Mouse (Mus musculus) brain, embryonic 14.5 days (tissue): ENCODE measurements around the gene Gm17349. TPM values are rescaled to one million over a fixed set of nuclear protein-coding genes. Genes with fewer than 3 reads are reported as not detected.

Experiments used
- DNase-seq: peaks from one replicate; pipeline ENCODE4 v3.0.0-alpha.2; 2011; ENCODE audit warnings: low read depth
- CTCF ChIP-seq: fragments of 200-500 bp; IDR thresholded peaks from 2 replicates; pipeline ENCODE4 v1.5.1; 2012; ENCODE audit warnings: inconsistent platforms, mild to moderate bottlenecking, moderate library complexity, borderline replicate concordance; ENCODE audit not compliant: insufficient read depth, insufficient read length; ENCODE audit errors: extremely low read depth
- POLR2A ChIP-seq: fragments of 200-500 bp; IDR thresholded peaks from 2 replicates; pipeline ENCODE4 v1.6.1; 2012; ENCODE audit warnings: mild to moderate bottlenecking, inconsistent platforms, borderline replicate concordance; ENCODE audit not compliant: poor library complexity, insufficient read depth, insufficient read length, severe bottlenecking; ENCODE audit errors: extremely low read depth
- polyA plus RNA-seq: library from polyadenylated mRNA; depleted of rRNA; stranded (reverse); fragments of >200 nt; gene quantifications from 2 replicates; pipeline ENCODE4 v1.2.3, GENCODE M21; 2012

Gm17349 gene
- polyA plus RNA-seq, 1 experiment: not detected

DNA sequence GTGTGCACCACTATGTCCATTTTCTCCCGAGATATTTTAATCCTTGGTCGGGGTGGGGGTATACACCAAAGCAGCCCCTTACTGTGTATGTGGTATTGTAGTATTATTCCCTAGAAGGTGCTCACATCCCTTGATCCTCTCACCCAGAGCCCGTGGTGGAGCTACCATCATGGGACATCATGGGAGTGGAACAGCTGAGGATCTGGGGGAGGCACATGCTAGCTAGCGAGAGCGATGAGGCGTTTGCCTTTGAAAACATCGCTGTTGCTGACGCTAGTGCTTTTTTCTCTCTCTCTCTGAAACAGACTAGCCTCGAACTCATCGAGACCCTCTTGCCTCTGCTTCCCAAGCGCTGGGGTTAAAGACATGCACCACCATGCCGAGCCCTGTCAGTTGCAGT is 11.5 kb upstream of the Gm17349 start:
- DNase-seq: no peak
- TF ChIP-seq CTCF (no peak), POLR2A (no peak)

DNA sequence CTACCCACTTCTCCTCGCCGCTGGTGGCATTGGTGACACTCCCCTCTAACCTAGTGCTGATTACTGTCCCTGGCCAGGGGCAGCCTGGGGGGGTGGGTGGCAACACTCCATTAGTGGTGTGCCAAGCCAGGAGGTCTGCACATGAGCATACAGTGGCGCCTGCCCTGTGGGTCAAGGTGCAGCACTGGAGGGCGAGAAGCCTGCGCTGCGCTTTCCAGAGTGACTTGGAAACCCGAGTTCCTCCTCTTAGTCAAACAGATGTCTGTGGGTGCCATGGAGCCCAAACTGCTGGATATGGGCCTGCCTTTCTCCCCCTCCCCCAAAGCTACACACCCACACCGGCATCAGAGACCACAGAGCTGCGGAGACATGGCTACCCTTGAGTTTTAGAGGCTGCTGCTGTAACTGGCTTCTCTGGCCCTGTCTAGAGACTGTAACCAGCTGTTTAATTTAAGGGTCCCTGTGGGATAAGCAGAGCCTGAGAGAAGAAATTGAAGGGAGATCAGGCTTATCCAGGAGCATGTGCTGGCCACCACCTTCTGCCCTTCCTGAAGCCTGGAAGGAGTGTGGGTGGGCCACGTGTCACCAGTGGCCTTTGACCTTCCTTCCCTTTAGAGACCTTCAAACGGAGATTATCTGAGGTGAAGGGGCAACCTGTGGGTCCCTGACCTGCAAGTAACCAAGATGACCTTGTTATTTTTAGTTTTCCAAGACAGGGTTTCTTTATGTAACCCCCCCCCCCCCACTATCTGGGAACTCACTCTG is 10.9 kb upstream of the Gm17349 start:
- no peak for DNase-seq
- no peak for TF ChIP-seq CTCF

- DNase-seq: peak; percentile 90
- TF ChIP-seq CTCF (no peak), POLR2A (no peak)
These were observed 10.1 kb upstream of the Gm17349 start for GRCm38 (mm10) chr15:99715361-99715865.

DNA sequence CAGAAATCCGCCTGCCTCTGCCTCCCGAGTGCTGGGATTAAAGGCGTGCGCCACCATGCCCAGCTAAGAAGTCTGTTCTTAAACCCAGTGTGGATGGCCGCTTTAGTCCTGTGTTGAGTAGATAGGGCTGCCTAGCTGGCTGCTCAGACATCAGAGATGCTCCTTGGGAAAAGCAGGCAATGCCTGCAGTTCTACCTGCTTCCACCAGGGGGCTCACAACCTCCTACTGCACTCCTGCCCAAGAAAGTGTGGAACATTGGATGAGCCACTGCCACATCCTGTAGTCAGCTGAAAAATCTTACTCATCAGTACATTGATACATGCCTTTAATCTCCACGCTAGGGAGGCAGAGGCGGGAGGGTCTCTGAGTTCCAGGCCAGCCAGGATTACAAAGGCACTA is 9.6 kb upstream of the Gm17349 start:
- TF ChIP-seq CTCF: peak; percentile 96
- TF ChIP-seq POLR2A: no peak

GRCm38 (mm10) chr15:99714206-99714605 is 8.9 kb upstream of the Gm17349 start:
- no peak for DNase-seq
- TF ChIP-seq CTCF (no peak), POLR2A (no peak)

More for the DNA sequence above, 9.6 kb upstream of the Gm17349 start:
- DNase-seq: peak; percentile 91

DNA sequence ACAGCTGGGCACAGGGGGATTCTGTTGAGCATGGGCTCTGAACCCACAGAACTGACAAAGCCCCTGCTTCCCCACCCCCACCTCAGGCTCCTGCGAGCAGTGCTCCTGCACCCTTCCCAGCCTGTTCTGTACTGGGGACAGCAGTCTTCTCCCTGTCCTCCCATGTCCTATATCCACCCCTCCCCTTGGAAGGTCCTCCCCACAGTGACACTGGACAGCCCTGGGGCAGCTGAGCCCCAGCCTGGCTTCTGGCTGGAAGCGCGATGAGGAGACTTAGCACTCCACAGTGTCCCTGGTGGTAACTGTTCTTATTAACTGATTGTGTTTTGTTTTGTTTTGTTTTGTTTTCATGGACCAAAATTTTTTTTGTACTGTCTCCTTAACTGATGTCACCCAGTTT is 8.3 kb upstream of the Gm17349 start:
- TF ChIP-seq POLR2A (no peak), CTCF (no peak)
- peak; percentile 5 for DNase-seq

GRCm38 (mm10) chr15:99712666-99713559 is 7.6 kb upstream of the Gm17349 start:
- no peak for TF ChIP-seq CTCF
- no peak for TF ChIP-seq POLR2A
- no peak for DNase-seq

DNA sequence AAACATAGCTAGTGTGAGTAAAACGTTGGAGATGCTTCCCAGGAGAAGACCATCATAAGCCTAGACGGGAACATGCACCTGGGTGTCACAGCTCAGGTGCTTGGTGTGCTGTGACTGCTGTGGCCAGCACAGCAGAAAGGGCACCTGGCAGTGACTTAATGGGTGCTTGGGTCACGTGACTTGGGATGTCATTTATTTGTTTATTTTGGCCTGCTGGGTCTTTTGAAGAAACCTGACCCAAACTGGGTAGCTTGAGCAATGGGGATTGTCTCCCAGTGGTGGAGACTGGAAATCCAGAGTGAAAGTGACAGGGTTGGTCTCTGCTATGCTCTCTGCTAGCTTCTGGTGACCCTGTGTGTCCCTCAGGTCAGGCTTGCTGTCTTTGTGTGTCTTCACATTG is 6.2 kb upstream of the Gm17349 start:
- TF ChIP-seq POLR2A (no peak), CTCF (no peak)
- DNase-seq: no peak

- TF ChIP-seq CTCF: no peak
- no peak for TF ChIP-seq POLR2A
- DNase-seq: no peak
These were observed 5.2 kb upstream of the Gm17349 start for GRCm38 (mm10) chr15:99710221-99711190.

DNA sequence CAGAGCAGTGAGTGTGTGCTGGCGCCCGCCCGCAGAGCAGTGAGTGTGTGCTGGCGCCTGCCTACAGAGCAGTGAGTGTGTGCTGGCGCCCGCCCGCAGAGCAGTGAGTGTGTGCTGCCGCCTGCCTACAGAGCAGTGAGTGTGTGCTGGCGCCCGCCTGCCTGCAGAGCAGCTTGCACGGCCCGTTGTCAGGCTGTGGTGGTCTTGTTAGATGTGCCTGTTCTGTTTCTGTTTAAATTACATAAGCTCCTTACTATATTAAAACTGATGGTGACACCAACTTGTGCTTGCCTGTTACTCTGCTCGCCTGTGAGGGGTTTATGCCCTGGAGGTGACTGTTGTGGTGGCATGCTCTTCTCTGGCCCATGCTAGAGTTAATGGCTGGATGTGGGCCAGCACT is 2.9 kb upstream of the Gm17349 start:
- DNase-seq: peak; percentile 13
- TF ChIP-seq POLR2A (no peak), CTCF (no peak)

GRCm38 (mm10) chr15:99704881-99705280 is 409 bp downstream of the Gm17349 start:
- peak; percentile 57 for DNase-seq

More at GRCm38 (mm10) chr15:99704881-99705280, 409 bp downstream of the Gm17349 start:
- TF ChIP-seq POLR2A (no peak), CTCF (no peak)
